Mouse (Mus musculus): ENCODE measurements around the gene Anpep. TPM values are rescaled to one million over a fixed set of nuclear protein-coding genes. Genes with fewer than 3 reads are reported as not detected.
A peak's percentile ranks its signal among the peaks of the same experiment; 100 is the strongest.

The Anpep gene
- polyA plus RNA-seq, 1 experiment from 2014 or later: 3.8 TPM

GRCm38 (mm10) chr7:79831585-79831984, 29.3 kb downstream of the Anpep start:
- no peaks in the 10 kb centered on the region for H3K27me3 ChIP-seq (ENCODE audit: insufficient read depth, low read length)
- H3K36me3 ChIP-seq (ENCODE audit: insufficient read depth): no peaks in the 10 kb centered on the region
- 40% methylated on average over 6 of the region's 6 CpGs for WGBS
- DNase-seq (peak; percentile 60), ATAC-seq (ENCODE audit: insufficient read depth) (no peak)
- no peak overlapping the region for H3K4me3 ChIP-seq (ENCODE audit: low read depth, low read length)
- H3K9me3 ChIP-seq (ENCODE audit: low read depth, low read length): no peaks in the 10 kb centered on the region
- H3K4me2 ChIP-seq: no peak overlapping the region
- peak overlapping the region; percentile 27; the same call in 1 of the 2 replicates for H3K27ac ChIP-seq (ENCODE audit: low read depth)
- TF ChIP-seq CTCF (IDR thresholded peaks at IDR 0.05; ENCODE audit: low read depth): no peak
- H3K4me1 ChIP-seq (ENCODE audit: insufficient read depth): no peaks in the 10 kb centered on the region
- no peak overlapping the region for H3K9ac ChIP-seq

- peak overlapping the region; percentile 27; the same call in 1 of the 2 replicates for H3K27ac ChIP-seq (ENCODE audit: low read depth)
- no peak for DNase-seq
- 56% methylated on average over 6 of the region's 6 CpGs for WGBS
Observed at GRCm38 (mm10) chr7:79831145-79831544, 29.7 kb downstream of the Anpep start.

GRCm38 (mm10) chr7:79828341-79828740, 32.5 kb downstream of the Anpep start:
- H3K9me3 ChIP-seq (ENCODE audit: low read depth, low read length): no peaks in the 10 kb centered on the region
- H3K36me3 ChIP-seq (ENCODE audit: insufficient read depth): no peaks in the 10 kb centered on the region
- ATAC-seq (ENCODE audit: insufficient read depth): no peak
- H3K4me3 ChIP-seq (ENCODE audit: low read depth, low read length): no peak overlapping the region
- H3K4me2 ChIP-seq: no peak overlapping the region
- WGBS: 65% methylated on average over 3 of the region's 3 CpGs
- no peak for DNase-seq
- no peaks in the 10 kb centered on the region for H3K27me3 ChIP-seq (ENCODE audit: insufficient read depth, low read length)
- no peaks in the 10 kb centered on the region for H3K4me1 ChIP-seq (ENCODE audit: insufficient read depth)
- no peak for TF ChIP-seq CTCF (IDR thresholded peaks at IDR 0.05; ENCODE audit: low read depth)
- H3K9ac ChIP-seq: no peak overlapping the region
- no peak overlapping the region for H3K27ac ChIP-seq (ENCODE audit: low read depth)

More at GRCm38 (mm10) chr7:79831145-79831544, 29.7 kb downstream of the Anpep start:
- TF ChIP-seq CTCF (IDR thresholded peaks at IDR 0.05; ENCODE audit: low read depth): no peak
- Histone ChIP-seq H3K4me3 (ENCODE audit: low read depth, low read length) (no peak overlapping the region), H3K27me3 (ENCODE audit: insufficient read depth, low read length) (no peaks in the 10 kb centered on the region), H3K36me3 (ENCODE audit: insufficient read depth) (no peaks in the 10 kb centered on the region), H3K9me3 (ENCODE audit: low read depth, low read length) (no peaks in the 10 kb centered on the region), H3K9ac (no peak overlapping the region), H3K4me2 (no peak overlapping the region), H3K4me1 (ENCODE audit: insufficient read depth) (no peaks in the 10 kb centered on the region)
- ATAC-seq (ENCODE audit: insufficient read depth): no peak

- ATAC-seq (ENCODE audit: insufficient read depth) (no peak), DNase-seq (no peak)
- no peak overlapping the region for H3K27ac ChIP-seq (ENCODE audit: low read depth)
- no peaks in the 10 kb centered on the region for H3K27me3 ChIP-seq (ENCODE audit: insufficient read depth, low read length)
- H3K36me3 ChIP-seq (ENCODE audit: insufficient read depth): no peaks in the 10 kb centered on the region
- H3K9me3 ChIP-seq (ENCODE audit: low read depth, low read length): no peaks in the 10 kb centered on the region
- TF ChIP-seq CTCF (IDR thresholded peaks at IDR 0.05; ENCODE audit: low read depth): no peak
- no peaks in the 10 kb centered on the region for H3K4me1 ChIP-seq (ENCODE audit: insufficient read depth)
- H3K4me3 ChIP-seq (ENCODE audit: low read depth, low read length): no peak overlapping the region
- 60% methylated on average over 12 of the region's 12 CpGs for WGBS
- H3K4me2 ChIP-seq: no peak overlapping the region
- no peak overlapping the region for H3K9ac ChIP-seq
Observed at GRCm38 (mm10) chr7:79822092-79822695, 38.7 kb downstream of the Anpep start.

- ATAC-seq (ENCODE audit: insufficient read depth): no peak
- Histone ChIP-seq H3K27me3 (ENCODE audit: insufficient read depth, low read length) (no peaks in the 10 kb centered on the region), H3K4me3 (ENCODE audit: low read depth, low read length) (no peak overlapping the region), H3K4me1 (ENCODE audit: insufficient read depth) (no peaks in the 10 kb centered on the region), H3K9ac (no peak overlapping the region), H3K27ac (ENCODE audit: low read depth) (no peak overlapping the region), H3K4me2 (no peak overlapping the region), H3K36me3 (ENCODE audit: insufficient read depth) (no peaks in the 10 kb centered on the region), H3K9me3 (ENCODE audit: low read depth, low read length) (no peaks in the 10 kb centered on the region)
- DNase-seq: no peak
- TF ChIP-seq CTCF (IDR thresholded peaks at IDR 0.05; ENCODE audit: low read depth): no peak
- 46% methylated on average over 11 of the region's 11 CpGs for WGBS
Observed at GRCm38 (mm10) chr7:79819996-79820395, 40.9 kb downstream of the Anpep start.

- Histone ChIP-seq H3K27ac (ENCODE audit: low read depth) (no peak overlapping the region), H3K4me1 (ENCODE audit: insufficient read depth) (no peaks in the 10 kb centered on the region), H3K9me3 (ENCODE audit: low read depth, low read length) (no peaks in the 10 kb centered on the region), H3K36me3 (ENCODE audit: insufficient read depth) (no peaks in the 10 kb centered on the region), H3K27me3 (ENCODE audit: insufficient read depth, low read length) (no peaks in the 10 kb centered on the region), H3K4me3 (ENCODE audit: low read depth, low read length) (no peak overlapping the region), H3K9ac (no peak overlapping the region), H3K4me2 (no peak overlapping the region)
- ATAC-seq (ENCODE audit: insufficient read depth) (no peak), DNase-seq (no peak)
- TF ChIP-seq CTCF (IDR thresholded peaks at IDR 0.05; ENCODE audit: low read depth): no peak
- 19% methylated on average over 4 of the region's 4 CpGs for WGBS
Observed at GRCm38 (mm10) chr7:79819515-79819914, 41.3 kb downstream of the Anpep start.

GRCm38 (mm10) chr7:79818321-79818720, 42.5 kb downstream of the Anpep start:
- DNase-seq (no peak), ATAC-seq (ENCODE audit: insufficient read depth) (no peak)
- Histone ChIP-seq H3K9me3 (ENCODE audit: low read depth, low read length) (no peaks in the 10 kb centered on the region), H3K27ac (ENCODE audit: low read depth) (no peak overlapping the region), H3K9ac (no peak overlapping the region), H3K4me3 (ENCODE audit: low read depth, low read length) (no peak overlapping the region), H3K27me3 (ENCODE audit: insufficient read depth, low read length) (no peaks in the 10 kb centered on the region), H3K4me1 (ENCODE audit: insufficient read depth) (no peaks in the 10 kb centered on the region), H3K4me2 (no peak overlapping the region), H3K36me3 (ENCODE audit: insufficient read depth) (no peaks in the 10 kb centered on the region)
- TF ChIP-seq CTCF (IDR thresholded peaks at IDR 0.05; ENCODE audit: low read depth): no peak
- WGBS: 3% methylated on average over 6 of the region's 6 CpGs

All from lung, embryonic 14.5 days (tissue).